14 mouse cellular contexts compared by ENCODE assay signal in genomic region chr8:88206016-88206415, GRCm38 (mm10). TPM values are rescaled to one million over a fixed set of nuclear protein-coding genes. Genes with fewer than 3 reads are reported as not detected.
DNase-seq lines count a peak whose midpoint lies in the region.
"Had no signal": no experiment of that assay in that cellular context is flagged by ENCODE, and none has a peak within 500 bp of the region (broad histone marks: within the 10 kb centered on the region; RNA-seq: fewer than 3 reads in every experiment).

No protein-coding gene starts in this region.

- DNase-seq in heart, adult 11 months: peak; percentile 74
- no peak for DNase-seq in heart, postnatal 10 days
- DNase-seq in ZHBTc4 (ENCODE audit: low read depth, low spot score): peak; percentile 47
- DNase-seq in heart, postnatal 25 days (ENCODE audit: low spot score): no peak
- no peak for DNase-seq in thymus, postnatal 4 days
- DNase-seq: adrenal gland, adult 2 months; adrenal gland, postnatal 10 days; adrenal gland, postnatal 25 days; cerebellum, adult 11-12 months; cerebellum, adult 2 months; cerebellum, adult 9-10 months; cerebellum, postnatal 10 days; cerebellum, postnatal 25 days; forebrain, postnatal 0 days had no signal

- intact Hi-C loops in heart, postnatal 10 days (cut with DNase I): no loop called here
- intact Hi-C loops in heart, postnatal 25 days (cut with DNase I): no loop called here

RNA-seq across cellular contexts. Expression of gene Tent4b, which starts 7.0 kb away (rescaled TPM):
- 10 to 100 TPM; 15.7 to 19.4 TPM for total RNA-seq in heart, postnatal 10 days (2021)
- 10 to 100 TPM; 15.6 to 17.8 TPM for total RNA-seq in heart, postnatal 25 days (2021)

Comparison
In these comparisons a context has a peak if more than half of its experiments do, and no peak if none do; other contexts are left out.
1. DNase-seq: peak in heart, adult 11 months (single experiment) and ZHBTc4 (single experiment); none in heart, postnatal 10 days (0 of 2), heart, postnatal 25 days (single experiment) and thymus, postnatal 4 days (single experiment).